9 mouse cellular contexts compared by ENCODE assay signal in the genomic region with DNA sequence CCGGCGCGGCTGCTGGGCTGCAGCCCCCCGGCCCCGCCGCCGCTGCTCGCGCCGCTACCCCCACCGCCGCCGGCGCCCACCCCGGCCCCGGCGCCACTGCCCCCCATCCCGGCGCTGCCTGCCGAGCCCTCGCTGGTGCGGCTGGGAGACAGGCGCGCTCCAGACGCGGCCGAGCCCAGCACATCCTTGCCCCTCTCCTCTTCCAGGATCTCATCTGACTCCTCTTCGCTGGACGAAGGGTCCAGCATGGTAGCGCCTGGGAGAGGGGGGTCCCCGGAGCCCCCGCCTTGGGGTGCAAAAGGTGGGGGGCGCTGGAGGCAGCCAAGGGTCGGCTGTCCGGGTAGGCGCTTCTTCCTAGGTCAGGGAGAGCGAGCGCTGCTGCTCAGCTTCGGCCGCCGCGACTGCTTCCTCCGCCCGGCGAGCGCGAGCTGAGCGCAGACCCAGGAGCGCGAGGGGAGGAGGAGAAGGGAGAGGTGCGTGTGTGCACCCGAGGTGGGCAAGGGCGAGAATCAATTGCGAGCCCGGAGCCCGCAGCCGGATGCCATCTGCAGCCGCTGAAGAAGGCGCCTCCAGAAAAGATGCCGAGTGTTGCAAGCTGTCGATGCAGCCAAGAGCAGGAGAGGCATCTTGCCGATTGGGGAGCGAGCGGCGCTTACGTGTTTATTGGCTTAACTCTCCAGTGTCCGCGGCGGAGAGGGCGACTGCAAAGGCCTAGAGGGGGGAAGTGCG. TPM values are rescaled to one million over a fixed set of nuclear protein-coding genes. Genes with fewer than 3 reads are reported as not detected.
DNase-seq lines count a peak whose midpoint lies in the region; ATAC-seq lines count a peak whose summit lies in the region.
"Had no signal": no experiment of that assay in that cellular context is flagged by ENCODE, and none has a peak within 500 bp of the region (broad histone marks: within the 10 kb centered on the region; RNA-seq: fewer than 3 reads in every experiment).

A gene (minus strand): TSS at position 589 of the 729 bp plus-strand sequence.

- peaks cover 7% of the 10 kb centered on the region; the same call in 1 of the 2 replicates for H3K4me1 ChIP-seq in kidney, embryonic 14.5 days (ENCODE audit: control insufficient read depth, insufficient read depth, low read length)
- H3K4me1 ChIP-seq in forebrain, embryonic 13.5 days: peaks cover 21% of the 10 kb centered on the region; the same call in 1 of the 2 replicates
- peaks cover 24% of the 10 kb centered on the region for H3K4me1 ChIP-seq in midbrain, embryonic 15.5 days

- no peaks in the 10 kb centered on the region for H3K36me3 ChIP-seq in kidney, embryonic 14.5 days (ENCODE audit: control insufficient read depth, insufficient read depth, low read length)
- H3K36me3 ChIP-seq in forebrain, embryonic 13.5 days (ENCODE audit: poor library complexity, severe bottlenecking): no peaks in the 10 kb centered on the region
- no peaks in the 10 kb centered on the region for H3K36me3 ChIP-seq in midbrain, embryonic 15.5 days (replicated peaks)

- no peak within 1 kb of the TSS for H3K27ac ChIP-seq in kidney, embryonic 14.5 days (ENCODE audit: low read depth, low read length)
- H3K27ac ChIP-seq in forebrain, embryonic 13.5 days: peak within 1 kb of the TSS; percentile 96
- H3K27ac ChIP-seq in midbrain, embryonic 15.5 days: peak within 1 kb of the TSS; percentile 98

- peaks cover 24% of the 10 kb centered on the region for H3K27me3 ChIP-seq in kidney, embryonic 14.5 days (ENCODE audit: control insufficient read depth, insufficient read depth, low read length)
- H3K27me3 ChIP-seq in forebrain, embryonic 13.5 days: no peaks in the 10 kb centered on the region
- H3K27me3 ChIP-seq in midbrain, embryonic 15.5 days (replicated peaks): no peaks in the 10 kb centered on the region

- peak within 1 kb of the TSS; percentile 91 for H3K4me2 ChIP-seq in kidney, embryonic 14.5 days (replicated peaks; ENCODE audit: low read depth, low read length)
- H3K4me2 ChIP-seq in forebrain, embryonic 13.5 days: peak within 1 kb of the TSS; percentile 83
- H3K4me2 ChIP-seq in midbrain, embryonic 15.5 days: peak within 1 kb of the TSS; percentile 55

- H3K4me3 ChIP-seq in kidney, embryonic 14.5 days (ENCODE audit: low read length): peak within 1 kb of the TSS; percentile 57
- peak within 1 kb of the TSS; percentile 84 for H3K4me3 ChIP-seq in forebrain, embryonic 13.5 days
- peak within 1 kb of the TSS; percentile 76 for H3K4me3 ChIP-seq in midbrain, embryonic 15.5 days

- under 1% methylated on average over 69 of the region's 71 CpGs for WGBS in kidney, embryonic 14.5 days
- under 1% methylated on average over 41 of the region's 71 CpGs for WGBS in forebrain, embryonic 13.5 days
- under 1% methylated on average over 71 of the region's 71 CpGs for WGBS in midbrain, embryonic 15.5 days

- no peaks in the 10 kb centered on the region for H3K9me3 ChIP-seq in kidney, embryonic 14.5 days (ENCODE audit: control insufficient read depth, low read length)
- H3K9me3 ChIP-seq in forebrain, embryonic 13.5 days (replicated peaks): no peaks in the 10 kb centered on the region
- H3K9me3 ChIP-seq in midbrain, embryonic 15.5 days: no peaks in the 10 kb centered on the region

- peak within 1 kb of the TSS; percentile 34; the same call in 1 of the 2 replicates for H3K9ac ChIP-seq in kidney, embryonic 14.5 days (ENCODE audit: low read depth, low read length)
- H3K9ac ChIP-seq in forebrain, embryonic 13.5 days: peak within 1 kb of the TSS; percentile 94
- peak within 1 kb of the TSS; percentile 92 for H3K9ac ChIP-seq in midbrain, embryonic 15.5 days

- peak; percentile 59 for ATAC-seq in kidney, embryonic 14.5 days (ENCODE audit: low FRiP score, low TSS enrichment)
- peak; percentile 77 for ATAC-seq in forebrain, embryonic 13.5 days
- peak; percentile 82 for ATAC-seq in midbrain, embryonic 15.5 days (replicated peaks)

- DNase-seq in kidney, adult 18-20 months: no peak
- peak; percentile 63 for DNase-seq in brain, embryonic 18.5 days (ENCODE audit: low read depth, low spot score)
- peak; percentile 75 to 76 for DNase-seq in layer of hippocampus, postnatal 10 days (ENCODE audit: low spot score in 2 of 2)
- no peak for DNase-seq in urinary bladder, postnatal 25 days (ENCODE audit: low spot score)
- no peak for DNase-seq in B cell, adult 2 months

RNA-seq across cellular contexts. Expression of the gene that starts here (rescaled TPM):
- 0.30 and 0.37 TPM in 2 replicates for polyA plus RNA-seq in kidney, embryonic 14.5 days (2014; fragmentation: Nextera tagmentation; extraction: Ambion mirVana)
- polyA plus RNA-seq in forebrain, embryonic 13.5 days (2015; fragmentation: Nextera tagmentation; extraction: Ambion mirVana): 17.0 and 24.0 TPM in 2 replicates
- 100 to 1,000 TPM; 239 to 248 TPM for total RNA-seq in layer of hippocampus, postnatal 10 days (2021)
- polyA plus RNA-seq in midbrain, embryonic 15.5 days (2015; fragmentation: Nextera tagmentation; extraction: Ambion mirVana): 40.2 and 43.8 TPM in 2 replicates
- total RNA-seq: MEL had no signal

Comparison
In these comparisons a context has a peak if more than half of its experiments do, and no peak if none do; other contexts are left out.
1. RNA of the gene that starts here (polyA plus RNA-seq): 40.2 to 43.8 TPM in midbrain, embryonic 15.5 days and 17.0 to 24.0 TPM in forebrain, embryonic 13.5 days; 0.30 to 0.37 TPM in kidney, embryonic 14.5 days; every median in the first group is over 10 times any median in the second.
2. Peak in ATAC-seq, H3K4me3 ChIP-seq, H3K9ac ChIP-seq and H3K4me2 ChIP-seq in kidney, embryonic 14.5 days; RNA of the gene not detected or under 1 TPM.
3. H3K9ac ChIP-seq: peak in every context shown above with its lines; median percentile 94 in forebrain, embryonic 13.5 days; 92 in midbrain, embryonic 15.5 days; 34 in kidney, embryonic 14.5 days.
4. DNase-seq: peak in brain, embryonic 18.5 days (single experiment) and layer of hippocampus, postnatal 10 days (2 of 2); none in kidney, adult 18-20 months (single experiment), urinary bladder, postnatal 25 days (single experiment) and B cell, adult 2 months (0 of 2).
5. Peak in every context shown above with its lines, with median percentiles within 50 percentile points of each other: ATAC-seq, H3K4me2 ChIP-seq and H3K4me3 ChIP-seq.